Mouse (Mus musculus): ENCODE data around the gene Ryk. TPM values are rescaled to one million over a fixed set of nuclear protein-coding genes. Genes with fewer than 3 reads are reported as not detected.

Ryk gene
- polyA plus RNA-seq, 1 experiment from 2014 or later = 14.1 TPM

GRCm38 (mm10) chr9:102836279-102836678 is 1.6 kb downstream of the Ryk start:
- H3K27ac ChIP-seq = no peak overlapping the region
- 47% methylated on average over 9 of the region's 9 CpGs for WGBS
- H3K4me3 ChIP-seq = peak overlapping the region; percentile 97
- H3K36me3 ChIP-seq (ENCODE audit: poor library complexity, severe bottlenecking) = no peaks in the 10 kb centered on the region
- H3K27me3 ChIP-seq = no peaks in the 10 kb centered on the region
- peak overlapping the region; percentile 80 for H3K4me2 ChIP-seq
- ATAC-seq = no peak
- peak overlapping the region; percentile 97; the same call in 1 of the 2 replicates for H3K9ac ChIP-seq
- H3K9me3 ChIP-seq (replicated peaks) = no peaks in the 10 kb centered on the region
- H3K4me1 ChIP-seq = peaks cover 47% of the 10 kb centered on the region

GRCm38 (mm10) chr9:102840792-102841778 is 6.4 kb downstream of the Ryk start:
- Histone ChIP-seq H3K4me1 (peaks cover 75% of the 10 kb centered on the region), H3K4me2 (peak overlapping the region; percentile 22), H3K9ac (peak overlapping the region; percentile 19; the same call in 1 of the 2 replicates), H3K9me3 (replicated peaks) (no peaks in the 10 kb centered on the region), H3K36me3 (ENCODE audit: poor library complexity, severe bottlenecking) (no peaks in the 10 kb centered on the region), H3K27me3 (no peaks in the 10 kb centered on the region), H3K4me3 (no peak overlapping the region), H3K27ac (no peak overlapping the region)
- WGBS = 19% methylated on average over 16 of the region's 16 CpGs
- ATAC-seq = 0 out of 2 replicates have a peak, but pooled peaks have one; percentile 30

- Histone ChIP-seq H3K4me2 (no peak overlapping the region), H3K9me3 (replicated peaks) (no peaks in the 10 kb centered on the region), H3K9ac (0 out of 2 replicates have a peak overlapping the region, but pooled peaks have one; percentile 26), H3K36me3 (ENCODE audit: poor library complexity, severe bottlenecking) (no peaks in the 10 kb centered on the region), H3K4me3 (no peak overlapping the region), H3K27me3 (no peaks in the 10 kb centered on the region), H3K4me1 (peaks cover 74% of the 10 kb centered on the region), H3K27ac (no peak overlapping the region)
- WGBS = 40% methylated on average over 1 of the region's 1 CpGs
- no peak for ATAC-seq
Observed at GRCm38 (mm10) chr9:102841832-102842231, 7.1 kb downstream of the Ryk start.

DNA sequence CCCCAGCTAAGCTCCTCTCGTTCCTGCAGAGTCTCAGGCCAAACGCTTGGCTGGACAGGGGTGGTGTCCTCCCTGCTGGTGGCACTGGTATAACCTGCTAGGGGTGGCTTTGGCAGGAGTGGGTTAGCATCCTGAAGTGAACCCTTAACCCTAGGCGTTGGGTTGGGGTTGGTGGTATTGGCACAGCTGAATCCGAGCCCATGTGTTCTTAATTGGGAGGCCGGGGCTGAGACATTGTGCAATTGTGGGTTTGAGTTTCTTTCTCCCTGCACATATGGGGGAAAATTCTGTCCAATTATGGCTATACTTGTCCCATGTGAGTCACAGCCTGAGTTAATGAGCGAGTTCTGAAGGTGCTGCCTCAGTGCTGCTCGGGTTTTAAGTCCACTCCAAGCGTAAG is 7.8 kb downstream of the Ryk start:
- Histone ChIP-seq H3K27ac (no peak overlapping the region), H3K4me2 (no peak overlapping the region), H3K4me3 (no peak overlapping the region), H3K36me3 (ENCODE audit: poor library complexity, severe bottlenecking) (no peaks in the 10 kb centered on the region), H3K27me3 (no peaks in the 10 kb centered on the region), H3K9me3 (replicated peaks) (no peaks in the 10 kb centered on the region), H3K9ac (no peak overlapping the region), H3K4me1 (peaks cover 74% of the 10 kb centered on the region)
- no peak; the same call in 1 of the 2 replicates for ATAC-seq
- WGBS = 36% methylated on average over 8 of the region's 8 CpGs

- H3K9ac ChIP-seq = no peak overlapping the region
- H3K4me1 ChIP-seq = peaks cover 82% of the 10 kb centered on the region
- H3K27me3 ChIP-seq = no peaks in the 10 kb centered on the region
- H3K4me3 ChIP-seq = no peak overlapping the region
- WGBS = 60% methylated on average over 4 of the region's 4 CpGs
- no peak overlapping the region for H3K4me2 ChIP-seq
- ATAC-seq = no peak
- H3K36me3 ChIP-seq (ENCODE audit: poor library complexity, severe bottlenecking) = no peaks in the 10 kb centered on the region
- no peak overlapping the region; the same call in 1 of the 2 replicates for H3K27ac ChIP-seq
- H3K9me3 ChIP-seq (replicated peaks) = no peaks in the 10 kb centered on the region
Observed at GRCm38 (mm10) chr9:102843577-102843976, 8.9 kb downstream of the Ryk start.

- Histone ChIP-seq H3K36me3 (ENCODE audit: poor library complexity, severe bottlenecking) (no peaks in the 10 kb centered on the region), H3K27ac (no peak overlapping the region), H3K9me3 (replicated peaks) (no peaks in the 10 kb centered on the region), H3K4me3 (no peak overlapping the region), H3K9ac (no peak overlapping the region), H3K4me2 (no peak overlapping the region), H3K27me3 (no peaks in the 10 kb centered on the region), H3K4me1 (peaks cover 62% of the 10 kb centered on the region)
- 80% methylated on average over 6 of the region's 6 CpGs for WGBS
- no peak for ATAC-seq
Observed at GRCm38 (mm10) chr9:102845851-102846250, 11.1 kb downstream of the Ryk start.

DNA sequence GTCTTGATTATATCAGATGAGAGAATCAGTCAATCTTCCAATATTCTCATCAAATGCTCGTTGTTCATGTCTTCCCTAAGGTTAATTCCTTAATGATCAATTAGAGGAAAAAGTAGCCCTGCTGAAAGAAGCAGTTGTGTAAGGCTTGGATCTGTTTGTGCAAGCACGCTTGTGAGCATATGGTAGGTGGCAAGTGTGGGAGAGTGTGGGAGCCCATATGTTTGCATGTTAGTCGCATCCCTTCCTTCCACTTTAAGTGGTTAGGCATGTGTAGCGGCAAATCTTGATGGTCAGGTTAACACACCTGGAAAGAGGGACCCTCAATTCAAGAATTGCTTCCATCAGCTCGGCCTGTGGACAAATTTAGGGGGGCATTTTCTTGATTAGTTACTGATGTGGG is 11.6 kb downstream of the Ryk start:
- no peaks in the 10 kb centered on the region for H3K36me3 ChIP-seq (ENCODE audit: poor library complexity, severe bottlenecking)
- no peak for ATAC-seq
- WGBS = 78% methylated on average over 5 of the region's 5 CpGs
- H3K4me3 ChIP-seq = no peak overlapping the region
- no peak overlapping the region for H3K4me2 ChIP-seq
- no peaks in the 10 kb centered on the region for H3K27me3 ChIP-seq
- H3K9me3 ChIP-seq (replicated peaks) = no peaks in the 10 kb centered on the region
- H3K4me1 ChIP-seq = peaks cover 57% of the 10 kb centered on the region
- H3K9ac ChIP-seq = no peak overlapping the region
- no peak overlapping the region for H3K27ac ChIP-seq

DNA sequence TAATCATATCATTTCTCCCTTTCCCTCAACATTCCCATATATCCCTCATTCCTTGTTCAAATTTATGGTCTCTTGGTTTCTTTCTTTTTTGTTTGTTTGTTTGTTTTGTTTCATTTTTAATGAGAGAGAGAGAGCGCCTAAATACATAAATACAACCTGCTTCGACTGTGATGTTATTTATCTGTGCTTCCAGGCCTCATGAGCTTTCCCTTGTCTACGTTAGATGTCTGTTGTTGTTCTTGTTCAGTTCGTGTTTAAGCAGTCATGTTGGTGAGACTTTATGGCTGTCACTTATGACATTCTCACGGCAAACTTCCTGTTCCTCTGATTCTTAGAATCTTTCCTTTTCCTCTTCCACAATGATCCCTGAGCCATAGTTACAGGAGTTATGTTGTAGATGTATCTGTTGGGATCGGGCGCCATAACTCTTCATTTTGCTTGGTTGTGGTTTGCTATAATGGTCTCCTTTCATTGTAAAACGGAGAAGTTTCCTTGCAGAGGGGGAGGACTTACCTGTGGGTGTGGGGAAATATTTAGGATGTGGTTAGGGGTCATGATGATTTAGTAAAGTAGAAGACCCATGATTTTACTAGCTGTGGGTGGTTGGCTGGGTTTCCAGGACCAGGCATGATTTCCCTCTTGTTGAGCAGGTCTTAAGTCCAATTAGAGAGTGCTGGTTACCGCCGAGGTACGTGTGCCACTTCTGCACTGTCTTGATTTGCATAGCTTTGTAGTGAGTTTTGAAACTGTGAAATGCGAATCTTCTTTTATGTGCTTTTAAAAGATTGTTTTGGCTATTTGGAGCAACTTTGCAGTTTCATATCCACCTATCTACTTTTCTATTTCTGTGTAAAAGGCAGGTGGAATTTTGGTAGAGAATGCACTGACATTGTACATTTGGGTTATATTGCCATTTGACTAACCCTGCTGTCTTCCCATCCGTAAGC is 17.6 kb downstream of the Ryk start:
- Histone ChIP-seq H3K4me3 (no peak overlapping the region), H3K4me2 (no peak overlapping the region), H3K4me1 (peaks cover 12% of the 10 kb centered on the region; the same call in 1 of the 2 replicates), H3K36me3 (ENCODE audit: poor library complexity, severe bottlenecking) (peaks cover 6% of the 10 kb centered on the region; the same call in 1 of the 2 replicates), H3K9me3 (replicated peaks) (no peaks in the 10 kb centered on the region), H3K27ac (no peak overlapping the region), H3K9ac (no peak overlapping the region), H3K27me3 (no peaks in the 10 kb centered on the region)
- 94% methylated on average over 13 of the region's 13 CpGs for WGBS
- ATAC-seq = no peak

DNA sequence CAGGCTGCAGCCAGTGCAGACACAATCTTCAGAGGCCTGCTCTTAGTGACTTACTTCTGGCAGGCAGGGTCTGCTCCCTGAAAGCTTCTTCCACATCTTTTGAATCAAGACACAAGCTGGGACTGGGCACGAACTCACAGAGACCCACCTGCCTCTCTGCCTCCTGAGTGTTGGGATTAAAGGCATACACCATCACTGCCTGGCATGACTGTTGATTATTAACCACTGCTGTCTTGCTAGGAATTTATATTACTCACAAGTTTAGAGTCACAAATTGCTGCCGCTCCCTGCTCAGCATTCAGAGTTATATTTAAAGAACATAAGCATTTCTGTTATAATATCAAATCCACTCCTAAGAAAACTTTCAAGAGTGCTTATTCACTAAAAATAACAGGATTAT is 23.1 kb downstream of the Ryk start:
- Histone ChIP-seq H3K36me3 (ENCODE audit: poor library complexity, severe bottlenecking) (peaks cover 20% of the 10 kb centered on the region; the same call in 1 of the 2 replicates), H3K27me3 (no peaks in the 10 kb centered on the region), H3K4me1 (no peaks in the 10 kb centered on the region; the same call in 1 of the 2 replicates), H3K4me3 (no peak overlapping the region), H3K27ac (no peak overlapping the region), H3K4me2 (no peak overlapping the region), H3K9ac (no peak overlapping the region), H3K9me3 (replicated peaks) (no peaks in the 10 kb centered on the region)
- 84% methylated on average over 2 of the region's 2 CpGs for WGBS
- no peak for ATAC-seq

DNA sequence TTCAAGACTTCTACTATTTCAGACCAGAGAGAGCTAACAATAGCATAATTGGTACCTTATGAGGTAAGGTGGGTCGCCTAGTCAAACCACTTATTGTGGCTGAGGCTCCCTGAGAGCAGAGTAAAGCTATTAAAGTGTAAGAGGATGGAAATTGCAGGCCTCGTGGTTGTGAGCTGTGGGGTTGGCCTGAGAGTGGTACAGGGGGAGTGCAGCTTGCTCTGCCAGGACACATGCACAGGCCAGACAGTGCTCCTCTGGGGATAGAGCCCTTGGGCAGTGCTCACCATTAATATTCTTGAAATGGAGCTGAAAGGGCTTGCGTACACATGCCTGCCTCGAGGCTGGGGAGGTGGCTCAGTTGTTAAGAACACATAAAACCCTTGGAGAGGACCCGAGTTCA is 23.6 kb downstream of the Ryk start:
- Histone ChIP-seq H3K4me3 (no peak overlapping the region), H3K9ac (no peak overlapping the region), H3K27me3 (no peaks in the 10 kb centered on the region), H3K4me1 (peaks cover 3% of the 10 kb centered on the region), H3K4me2 (no peak overlapping the region), H3K36me3 (ENCODE audit: poor library complexity, severe bottlenecking) (peaks cover 20% of the 10 kb centered on the region; the same call in 1 of the 2 replicates), H3K9me3 (replicated peaks) (no peaks in the 10 kb centered on the region), H3K27ac (no peak overlapping the region; the same call in 1 of the 2 replicates)
- WGBS = 90% methylated on average over 5 of the region's 5 CpGs
- ATAC-seq = no peak

- Histone ChIP-seq H3K27ac (no peak overlapping the region), H3K36me3 (ENCODE audit: poor library complexity, severe bottlenecking) (peaks cover 20% of the 10 kb centered on the region; the same call in 1 of the 2 replicates), H3K9me3 (replicated peaks) (no peaks in the 10 kb centered on the region), H3K27me3 (no peaks in the 10 kb centered on the region), H3K4me1 (peaks cover 14% of the 10 kb centered on the region), H3K4me3 (no peak overlapping the region), H3K9ac (no peak overlapping the region), H3K4me2 (no peak overlapping the region)
- 95% methylated on average over 5 of the region's 5 CpGs for WGBS
- no peak for ATAC-seq
Observed at GRCm38 (mm10) chr9:102859399-102859798, 24.7 kb downstream of the Ryk start.

Data from forebrain, embryonic 13.5 days (tissue).